Mouse (Mus musculus) megakaryocyte-erythroid progenitor cell, adult 5-6 weeks (primary cell): ENCODE data around the gene Mrc2. TPM values are rescaled to one million over a fixed set of nuclear protein-coding genes. Genes with fewer than 3 reads are reported as not detected.
A peak's percentile ranks its signal among the peaks of the same experiment; 100 is the strongest.

Experiments
- ATAC-seq: replicated peaks from 2 replicates; pipeline ENCODE4 v1.8.0; 2016; ENCODE audit warnings: mild to moderate bottlenecking, inconsistent platforms; ENCODE audit not compliant: severe bottlenecking, poor library complexity, low FRiP score, low TSS enrichment
- total RNA-seq, 2 experiments: library from RNA; stranded (forward) in 1 of 2; stranded (reverse) in 1 of 2; fragments of 200-1000, 215-1000 nt in 1 of 2; fragments of >200 nt in 1 of 2; fragmentation: Nextera tagmentation in 1 of 2; gene quantifications; 2 replicates each; pipeline ENCODE4 v1.2.3; 2014 to 2017

Mrc2 gene
- total RNA-seq, 2 experiments from 2014 or later: not detected

GRCm38 (mm10) chr11:105345284-105345683 is 52.8 kb downstream of the Mrc2 start:
- ATAC-seq: peak; percentile 55

DNA sequence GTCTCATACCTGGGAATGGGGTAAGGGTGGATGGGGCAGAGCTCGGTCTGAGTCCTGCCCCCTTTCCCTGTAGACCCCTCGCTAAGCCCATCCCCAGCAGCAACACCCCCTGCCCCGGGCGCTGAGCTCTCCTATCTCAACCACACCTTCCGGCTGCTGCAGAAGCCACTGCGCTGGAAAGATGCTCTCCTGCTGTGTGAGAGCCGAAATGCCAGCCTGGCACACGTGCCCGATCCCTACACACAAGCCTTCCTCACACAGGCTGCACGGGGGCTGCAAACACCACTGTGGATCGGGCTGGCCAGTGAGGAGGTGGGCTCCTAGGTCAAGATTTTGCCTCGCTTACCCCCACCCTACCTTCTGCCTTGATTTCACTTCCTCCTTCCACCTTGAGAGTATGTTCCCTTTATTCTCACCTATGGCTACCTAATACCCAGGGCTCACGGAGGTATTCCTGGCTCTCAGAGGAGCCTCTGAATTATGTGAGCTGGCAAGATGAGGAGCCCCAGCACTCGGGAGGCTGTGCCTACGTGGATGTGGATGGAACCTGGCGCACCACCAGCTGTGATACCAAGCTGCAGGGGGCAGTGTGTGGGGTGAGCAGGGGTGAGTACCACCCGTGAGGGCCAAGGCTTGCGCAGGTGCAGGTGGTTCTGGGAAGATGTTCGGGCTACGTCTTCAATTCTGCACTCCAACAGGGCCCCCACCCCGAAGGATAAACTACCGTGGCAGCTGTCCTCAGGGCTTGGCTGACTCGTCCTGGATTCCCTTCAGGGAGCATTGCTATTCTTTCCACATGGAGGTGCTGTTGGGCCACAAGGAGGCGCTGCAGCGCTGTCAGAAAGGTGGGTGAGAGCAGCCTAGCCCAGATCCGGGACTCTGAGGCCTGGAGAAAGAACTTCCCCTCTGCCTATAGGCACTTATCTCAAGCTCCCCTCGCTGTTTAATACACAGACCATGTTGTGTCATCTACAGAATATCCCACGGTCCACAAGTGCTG is 55.0 kb downstream of the Mrc2 start:
- ATAC-seq: peak; percentile 81

DNA sequence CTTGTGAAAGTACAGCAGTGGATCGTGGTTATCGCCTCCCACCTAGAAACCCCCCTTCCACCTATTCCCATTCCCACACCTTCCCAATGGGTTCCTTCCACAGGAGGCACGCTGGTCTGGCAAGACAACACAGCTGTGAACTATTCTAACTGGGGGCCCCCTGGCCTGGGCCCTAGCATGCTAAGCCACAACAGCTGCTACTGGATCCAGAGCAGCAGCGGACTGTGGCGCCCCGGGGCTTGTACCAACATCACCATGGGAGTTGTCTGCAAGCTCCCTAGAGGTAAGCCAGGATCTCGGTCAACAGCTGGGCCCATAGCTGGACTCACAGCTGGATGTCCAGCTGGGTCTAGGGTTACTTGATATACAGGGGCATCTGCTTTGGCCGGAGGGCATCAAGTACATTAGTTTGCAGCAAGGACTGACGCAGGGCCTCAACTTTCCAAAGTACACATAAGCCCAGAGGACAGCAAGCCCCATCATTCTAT is 56.1 kb downstream of the Mrc2 start:
- no peak for ATAC-seq

GRCm38 (mm10) chr11:105349780-105350324 is 57.4 kb downstream of the Mrc2 start:
- no peak for ATAC-seq

GRCm38 (mm10) chr11:105350643-105351042 is 58.2 kb downstream of the Mrc2 start:
- ATAC-seq: no peak

- no peak for ATAC-seq
Measured at GRCm38 (mm10) chr11:105352152-105352551, 59.7 kb downstream of the Mrc2 start.

DNA sequence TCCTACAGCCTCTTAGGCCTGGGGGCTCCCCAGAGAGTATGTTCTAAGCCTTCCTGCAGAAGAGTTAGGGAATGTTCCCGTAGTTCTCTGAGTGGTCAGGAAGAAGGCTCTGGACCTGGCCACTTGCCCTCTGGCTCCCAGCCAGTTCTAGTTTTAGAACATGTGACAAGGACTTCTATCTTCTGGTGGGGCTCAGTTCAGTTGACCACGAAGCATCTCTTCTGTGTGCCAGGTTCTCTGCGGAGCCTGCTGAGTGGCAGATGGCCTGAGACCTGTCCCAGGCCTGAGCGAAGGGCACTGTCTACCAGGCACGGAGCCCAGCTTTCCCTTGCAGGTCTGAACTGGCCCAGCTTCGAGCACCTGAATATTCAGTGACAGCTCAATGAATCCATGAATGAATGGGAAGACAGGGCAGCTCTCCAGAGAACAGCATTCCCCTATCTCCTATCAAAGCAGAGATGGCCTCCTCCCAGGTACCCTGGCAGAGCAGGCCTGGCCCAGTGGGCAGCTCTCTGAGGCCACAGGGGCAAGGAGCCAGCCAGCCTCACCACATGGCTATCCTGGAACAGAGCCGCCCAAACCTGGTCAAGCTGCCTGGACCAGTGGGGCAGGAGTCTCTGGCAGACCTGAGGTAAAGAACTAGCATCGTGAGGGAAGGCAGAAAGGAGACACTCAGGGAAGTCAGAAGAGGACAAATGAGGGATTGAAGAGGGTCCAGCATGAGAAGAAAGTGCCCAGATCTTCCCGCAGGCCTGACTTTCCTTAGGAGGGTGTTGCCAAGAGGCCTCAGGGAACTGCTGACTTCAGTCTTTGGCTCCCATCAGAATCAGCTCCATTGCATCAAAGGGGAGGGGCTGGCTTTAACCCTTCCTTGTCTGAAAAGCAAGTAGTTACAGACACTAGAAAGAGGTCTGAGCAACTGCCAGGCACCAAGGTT is 60.8 kb downstream of the Mrc2 start:
- ATAC-seq: no peak

DNA sequence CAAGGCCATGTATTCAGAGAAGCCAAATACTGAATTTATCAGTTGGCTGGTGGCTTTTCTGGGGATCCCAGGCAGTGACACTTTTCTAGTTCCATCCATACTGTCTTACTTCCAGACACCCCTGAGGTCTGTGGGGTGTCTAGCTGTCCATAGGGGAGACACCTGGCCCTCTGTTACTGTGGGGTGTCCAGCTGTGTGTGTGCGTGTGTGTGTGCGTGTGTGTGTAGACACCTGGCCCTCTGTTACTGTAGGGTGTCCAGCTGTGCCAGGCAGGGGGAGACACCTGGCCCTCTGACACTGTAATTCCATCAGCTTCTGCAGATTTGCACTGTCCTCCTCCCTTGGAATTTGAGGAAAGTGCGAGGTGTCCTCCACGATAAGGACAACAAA is 61.4 kb downstream of the Mrc2 start:
- ATAC-seq: no peak

DNA sequence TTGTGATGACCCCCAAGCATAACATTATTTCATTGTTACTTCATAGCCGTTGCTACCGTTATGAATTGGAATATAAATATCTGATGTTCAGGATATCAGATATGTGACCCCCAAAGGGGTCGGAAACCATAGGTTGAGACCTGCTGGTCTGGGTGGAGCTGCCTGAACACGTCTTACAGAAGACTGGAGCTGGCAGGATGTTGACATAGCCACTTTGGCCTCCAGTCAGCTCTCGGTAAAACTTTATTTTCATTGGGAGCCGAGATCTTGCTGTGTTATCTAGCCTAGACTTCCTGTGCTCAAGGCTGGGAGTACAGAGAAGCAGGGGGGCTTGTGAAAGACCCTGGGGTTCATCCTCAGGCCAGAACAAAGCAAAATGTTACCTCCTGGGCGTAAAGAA is 63.9 kb downstream of the Mrc2 start:
- ATAC-seq: no peak

DNA sequence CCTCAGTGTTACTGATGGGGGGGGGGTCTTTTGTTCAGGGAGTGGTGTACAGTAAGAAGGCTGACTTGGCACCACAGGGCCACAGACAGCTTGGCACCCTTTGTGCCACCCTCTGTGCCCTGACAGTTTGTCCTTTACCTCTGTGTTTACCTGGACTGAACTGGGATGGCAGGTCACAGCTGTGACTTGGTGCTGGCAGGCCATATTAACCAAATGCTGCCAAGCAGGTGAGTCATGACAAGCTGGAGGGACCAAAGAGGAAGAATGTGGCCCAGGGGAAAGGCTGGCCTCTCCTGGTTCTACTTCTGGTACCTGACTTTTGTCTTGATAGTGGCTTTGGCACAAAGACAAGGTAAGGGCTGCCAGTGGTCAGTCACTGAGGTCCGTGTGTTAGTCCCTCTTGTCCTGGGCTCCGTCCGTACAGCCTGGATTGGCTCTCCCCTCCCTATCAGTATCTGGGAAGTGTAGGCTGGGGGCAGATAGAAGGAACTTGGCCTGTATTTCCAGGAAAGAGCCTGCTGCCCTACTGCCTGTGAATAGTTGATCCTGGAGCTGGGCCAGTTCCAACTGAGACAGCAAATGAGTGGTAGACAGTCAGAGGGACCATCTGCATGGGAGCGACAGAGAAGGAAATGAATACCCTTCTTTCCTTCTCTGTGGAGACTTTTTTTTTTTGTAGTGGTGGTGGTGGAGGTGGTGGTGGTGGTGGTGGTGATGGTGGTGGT is 69.8 kb downstream of the Mrc2 start:
- ATAC-seq: no peak

DNA sequence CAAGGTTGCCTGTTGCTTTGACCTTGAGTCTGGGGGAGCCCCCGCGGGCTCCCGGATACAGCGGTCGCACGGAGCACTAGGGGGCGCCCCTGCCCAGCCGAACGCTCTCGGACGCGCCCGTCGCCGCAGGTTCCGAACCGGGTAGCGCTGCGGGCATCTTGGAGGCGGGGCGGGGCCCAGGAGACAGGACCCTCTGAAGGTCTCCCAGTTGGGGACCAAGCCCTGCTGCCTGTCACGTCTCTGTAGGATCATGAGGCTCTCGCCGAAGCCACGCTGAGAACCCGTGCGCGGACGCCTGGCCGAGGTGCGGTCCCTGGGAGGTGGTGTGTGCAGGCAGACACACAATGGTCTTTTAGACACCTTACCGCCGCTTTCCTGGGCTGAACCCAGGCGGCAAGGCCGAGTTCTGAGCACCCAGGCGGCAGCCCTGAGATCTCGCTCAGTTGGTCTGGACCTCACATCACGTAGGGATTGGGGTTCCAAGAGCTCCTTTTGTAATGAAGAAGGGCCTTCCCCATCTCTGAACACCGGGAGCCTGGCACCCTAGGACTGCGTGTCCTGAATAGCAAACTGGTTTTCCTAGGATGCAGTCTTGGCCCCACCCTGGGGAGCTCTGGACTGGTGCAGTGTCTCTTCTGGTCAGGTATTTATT is 70.6 kb downstream of the Mrc2 start:
- peak; percentile 46; the same call in 1 of the 2 replicates for ATAC-seq

DNA sequence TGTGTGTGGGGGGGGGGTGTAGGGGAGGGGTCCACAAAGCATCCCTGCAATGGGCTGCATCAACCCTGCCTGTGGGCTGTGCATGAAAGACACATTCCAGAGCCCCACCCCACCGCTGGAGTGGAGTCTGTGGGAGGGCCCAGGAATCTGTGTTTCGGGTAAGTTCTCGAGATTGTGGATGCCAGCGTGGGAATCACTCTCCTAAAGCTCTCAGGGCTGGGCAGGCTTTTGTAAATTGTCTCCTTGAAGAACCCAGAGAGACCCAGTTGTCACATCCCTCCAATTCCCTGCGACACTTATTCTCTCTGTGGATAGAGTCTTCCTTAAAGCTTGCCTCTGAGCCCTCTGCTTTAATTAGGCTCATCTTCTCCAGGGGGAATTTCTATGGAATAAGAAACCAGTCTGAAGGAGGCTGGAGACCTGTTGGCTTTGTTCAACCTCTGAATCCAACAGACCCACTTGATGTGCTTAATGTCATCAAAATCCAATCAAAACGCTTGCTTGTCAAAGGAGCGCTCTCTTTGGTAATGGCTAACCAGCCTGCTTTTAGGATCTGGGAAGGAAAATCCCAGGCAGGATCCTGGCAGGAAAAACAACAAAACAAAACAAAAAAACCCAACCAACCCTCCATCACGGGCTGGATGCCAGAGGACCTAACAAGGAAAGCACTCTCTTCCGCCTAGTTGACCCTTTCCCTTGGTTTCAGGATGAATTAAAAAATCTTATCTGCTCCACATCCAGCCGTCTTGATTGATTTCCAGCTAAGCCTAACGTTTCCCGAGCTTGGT is 71.3 kb downstream of the Mrc2 start:
- ATAC-seq: no peak

GRCm38 (mm10) chr11:105364386-105365065 is 72.1 kb downstream of the Mrc2 start:
- ATAC-seq: no peak

- peak; percentile 27 for ATAC-seq
Measured at GRCm38 (mm10) chr11:105365611-105366010, 73.2 kb downstream of the Mrc2 start.

DNA sequence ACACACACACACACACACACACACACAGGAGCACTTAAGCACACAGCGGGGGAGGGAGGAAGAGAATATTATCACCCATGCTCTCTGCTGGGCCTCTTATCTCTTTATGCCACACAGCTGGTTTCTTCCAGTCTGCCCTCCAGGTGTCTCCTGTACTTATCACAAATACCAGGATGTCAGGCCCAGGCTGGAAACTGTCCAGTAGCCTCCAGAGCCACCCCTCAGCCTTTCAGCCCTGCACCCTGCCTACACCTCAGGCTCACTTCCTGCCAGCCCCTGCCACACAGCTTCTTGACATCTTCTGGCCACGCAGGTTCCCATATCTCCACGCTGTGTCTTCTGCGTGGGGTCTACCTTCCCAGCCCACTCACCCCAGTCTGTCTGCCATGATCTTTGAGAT is 73.6 kb downstream of the Mrc2 start:
- peak; percentile 85 for ATAC-seq

DNA sequence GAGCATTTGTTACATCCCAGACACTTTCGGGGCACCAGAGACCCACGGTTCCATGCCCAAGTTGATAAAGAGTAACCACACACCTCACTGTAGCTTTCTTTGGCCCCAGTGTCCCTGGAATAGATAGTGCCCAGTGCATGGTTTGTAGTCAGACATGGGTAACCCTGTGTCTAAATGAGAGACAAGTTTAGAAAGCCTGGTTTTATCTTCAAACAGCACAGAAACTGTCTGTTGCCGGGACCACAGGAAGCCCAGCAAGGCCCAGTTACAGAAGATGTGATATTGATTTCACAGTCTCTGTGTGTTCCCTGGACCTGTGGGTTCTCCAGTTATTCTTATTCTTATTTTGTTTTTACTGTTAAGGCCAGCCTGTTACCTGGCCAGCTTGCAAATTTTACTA is 74.7 kb downstream of the Mrc2 start:
- ATAC-seq: peak; percentile 48

DNA sequence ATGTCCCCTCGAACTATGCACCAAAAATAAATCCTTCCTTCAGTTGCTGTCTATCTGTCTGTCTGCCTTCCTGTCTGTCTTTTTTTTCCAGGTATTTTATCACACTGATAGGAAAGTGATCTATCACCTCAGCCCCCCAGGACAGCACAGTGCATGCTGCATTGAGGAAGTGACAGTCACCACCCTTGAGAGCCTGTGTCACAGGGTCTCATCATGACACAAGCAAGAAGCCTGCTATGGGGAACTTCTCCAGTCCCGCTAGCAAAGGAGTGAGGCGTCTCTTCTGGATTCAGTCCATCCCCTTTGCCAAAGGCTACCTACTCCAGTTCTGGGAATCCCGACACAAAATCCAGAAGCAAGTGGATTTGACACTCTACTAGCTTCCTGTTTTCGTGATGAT is 76.4 kb downstream of the Mrc2 start:
- no peak for ATAC-seq
